Comparison of ENCODE assay signal across 21 mouse cellular contexts in genomic region chr17:31525816-31526215, GRCm38 (mm10).
"Had no signal": no experiment of that assay in that cellular context is flagged by ENCODE, and none has a peak within 500 bp of the region (broad histone marks: within the 10 kb centered on the region; RNA-seq: fewer than 3 reads in every experiment).

No protein-coding gene starts in this region.

- H3K4me3 ChIP-seq: limb, embryonic 12.5 days; limb, embryonic 15.5 days; midbrain, embryonic 10.5 days; midbrain, embryonic 13.5 days; myocyte; neural tube, embryonic 13.5 days had no signal

- H3K27ac ChIP-seq: limb, embryonic 12.5 days; limb, embryonic 15.5 days; liver, embryonic 14.5 days; macrophage; midbrain, embryonic 10.5 days; midbrain, embryonic 13.5 days; neural tube, embryonic 13.5 days had no signal

- H3K9me3 ChIP-seq: limb, embryonic 12.5 days; limb, embryonic 15.5 days; midbrain, embryonic 10.5 days; midbrain, embryonic 13.5 days; neural tube, embryonic 13.5 days had no signal

- DNase-seq: kidney, adult 9 months; kidney, postnatal 14 days; kidney, postnatal 4 days; layer of hippocampus, adult 9-11 months; left cerebral cortex, postnatal 4 days; liver, postnatal 0 days; lung, embryonic 14.5 days; retina, postnatal 1 day; right cerebral cortex, postnatal 25 days; spleen, adult 18-20 months; thymus, adult 2 months; thymus, postnatal 14 days; thymus, postnatal 4 days had no signal

- H3K9ac ChIP-seq: limb, embryonic 12.5 days; limb, embryonic 15.5 days; liver, embryonic 14.5 days; liver, postnatal 0 days; lung, embryonic 14.5 days; midbrain, embryonic 13.5 days; neural tube, embryonic 13.5 days had no signal

- H3K27me3 ChIP-seq: limb, embryonic 12.5 days; limb, embryonic 15.5 days; midbrain, embryonic 13.5 days; neural tube, embryonic 13.5 days had no signal
